Mouse (Mus musculus) liver, embryonic 13.5 days (tissue): ENCODE results near the gene Pigl. TPM values are rescaled to one million over a fixed set of nuclear protein-coding genes. Genes with fewer than 3 reads are reported as not detected.
"Not testable (repeated sequence)": the region's sequence is repeated elsewhere in the genome, so short reads cannot be mapped to it uniquely, and the experiment has no call there.

Source experiments
- ATAC-seq: fragments of 200-750 bp; cut with Nextera tagmentation; 2 replicates; pipeline ENCODE4 v1.8.0; 2017; ENCODE audit warnings: low read depth, mild to moderate bottlenecking, moderate number of reproducible peaks, moderate library complexity
- DNase-seq: peaks from one replicate; pipeline ENCODE4 v3.0.0; 2022
- H3K27ac ChIP-seq: fragments of 300-500 bp; sonication (generic); 2 replicates; pipeline ENCODE4 v1.5.1; 2015; ENCODE audit warnings: moderate library complexity, mild to moderate bottlenecking, inconsistent platforms
- H3K27me3 ChIP-seq: fragments of 300-500 bp; sonication (generic); 2 replicates; pipeline ENCODE4 v1.6.1; 2015; ENCODE audit warnings: mild to moderate bottlenecking, inconsistent platforms
- H3K36me3 ChIP-seq: fragments of 300-500 bp; sonication (generic); 2 replicates; pipeline ENCODE4 v1.6.1; 2015; ENCODE audit warnings: mild to moderate bottlenecking, inconsistent platforms
- H3K4me1 ChIP-seq: fragments of 300-500 bp; sonication (generic); replicated peaks from 2 replicates; pipeline ENCODE4 v1.6.1; 2015; ENCODE audit warnings: inconsistent platforms
- H3K4me2 ChIP-seq: fragments of 300-500 bp; sonication (generic); 2 replicates; pipeline ENCODE4 v1.6.1; 2015; ENCODE audit warnings: inconsistent platforms, mild to moderate bottlenecking, moderate library complexity
- H3K4me3 ChIP-seq: fragments of 300-500 bp; sonication (generic); replicated peaks from 2 replicates; pipeline ENCODE4 v1.5.1; 2015; ENCODE audit warnings: mild to moderate bottlenecking, inconsistent platforms
- H3K9ac ChIP-seq: fragments of 300-500 bp; sonication (generic); 2 replicates; pipeline ENCODE4 v1.6.1; 2015; ENCODE audit warnings: mild to moderate bottlenecking, inconsistent platforms
- H3K9me3 ChIP-seq: fragments of 300-500 bp; sonication (generic); replicated peaks from 2 replicates; pipeline ENCODE4 v1.6.1; 2016; ENCODE audit warnings: inconsistent platforms
- WGBS: fragments of 180-500 bp; shearing (Covaris S2); methylation state at CpG from one replicate; pipeline ENCODE4 v1.1.7; 2015; ENCODE audit not compliant: insufficient replicate concordance; 5-methylcytosine and 5-hydroxymethylcytosine counted together
- polyA plus RNA-seq: library from polyadenylated mRNA; unstranded; fragments of >200 nt; fragmentation: Nextera tagmentation; extraction: Ambion mirVana; gene quantifications from 2 replicates; pipeline ENCODE4 v1.2.1, GENCODE M21; 2015

Pigl gene
- polyA plus RNA-seq, 1 experiment from 2014 or later = 5.4 TPM

GRCm38 (mm10) chr11:62456021-62456482, 2.2 kb upstream of the Pigl start:
- Histone ChIP-seq H3K4me2 (peak overlapping the region; percentile 95), H3K36me3 (peaks cover 4% of the 10 kb centered on the region), H3K9ac (peak overlapping the region; percentile 99), H3K27ac (peak overlapping the region; percentile 96), H3K4me1 (peaks cover 32% of the 10 kb centered on the region), H3K27me3 (no peaks in the 10 kb centered on the region), H3K4me3 (peak overlapping the region; percentile 93), H3K9me3 (no peaks in the 10 kb centered on the region)
- no peak for DNase-seq
- WGBS = 4% methylated on average over 3 of the region's 3 CpGs
- ATAC-seq = no peak

GRCm38 (mm10) chr11:62456483-62457172, 1.6 kb upstream of the Pigl start:
- peaks cover 7% of the 10 kb centered on the region; the same call in 1 of the 2 replicates for H3K36me3 ChIP-seq
- no peaks in the 10 kb centered on the region for H3K27me3 ChIP-seq
- peaks cover 32% of the 10 kb centered on the region for H3K4me1 ChIP-seq
- H3K4me3 ChIP-seq = peak overlapping the region; percentile 93
- peak overlapping the region; percentile 96 for H3K27ac ChIP-seq
- peak overlapping the region; percentile 95 for H3K4me2 ChIP-seq
- H3K9ac ChIP-seq = peak overlapping the region; percentile 99
- ATAC-seq = peak; percentile 63
- H3K9me3 ChIP-seq = no peaks in the 10 kb centered on the region
- under 1% methylated on average over 42 of the region's 42 CpGs for WGBS
- peak; percentile 48 for DNase-seq

- H3K4me1 ChIP-seq = peaks cover 32% of the 10 kb centered on the region
- peak; percentile 93 for ATAC-seq
- peaks cover 7% of the 10 kb centered on the region; the same call in 1 of the 2 replicates for H3K36me3 ChIP-seq
- peak overlapping the region; percentile 99 for H3K9ac ChIP-seq
- H3K4me2 ChIP-seq = peak overlapping the region; percentile 95
- under 1% methylated on average over 73 of the region's 73 CpGs for WGBS
- H3K27ac ChIP-seq = peak overlapping the region; percentile 96
- H3K27me3 ChIP-seq = no peaks in the 10 kb centered on the region
- no peaks in the 10 kb centered on the region for H3K9me3 ChIP-seq
- H3K4me3 ChIP-seq = peak overlapping the region; percentile 93
- DNase-seq = peak; percentile 87
Observed at GRCm38 (mm10) chr11:62457241-62457890, 894 bp upstream of the Pigl start.

GRCm38 (mm10) chr11:62457891-62458270, 379 bp upstream of the Pigl start:
- H3K4me3 ChIP-seq = peak overlapping the region; percentile 93
- H3K9ac ChIP-seq = peak overlapping the region; percentile 99
- H3K27ac ChIP-seq = peak overlapping the region; percentile 96
- no peak for ATAC-seq
- no peak for DNase-seq
- peak overlapping the region; percentile 95 for H3K4me2 ChIP-seq
- H3K4me1 ChIP-seq = peaks cover 36% of the 10 kb centered on the region
- H3K27me3 ChIP-seq = no peaks in the 10 kb centered on the region
- H3K9me3 ChIP-seq = no peaks in the 10 kb centered on the region
- WGBS = under 1% methylated on average over 18 of the region's 18 CpGs
- H3K36me3 ChIP-seq = peaks cover 7% of the 10 kb centered on the region; the same call in 1 of the 2 replicates

- ATAC-seq = no peak
- H3K27ac ChIP-seq = peak overlapping the region; percentile 96
- H3K4me1 ChIP-seq = peaks cover 41% of the 10 kb centered on the region
- peak overlapping the region; percentile 93 for H3K4me3 ChIP-seq
- H3K36me3 ChIP-seq = peaks cover 6% of the 10 kb centered on the region; the same call in 1 of the 2 replicates
- no peaks in the 10 kb centered on the region for H3K9me3 ChIP-seq
- DNase-seq = no peak
- 0% methylated on average over 9 of the region's 9 CpGs for WGBS
- peak overlapping the region; percentile 99 for H3K9ac ChIP-seq
- H3K4me2 ChIP-seq = peak overlapping the region; percentile 95
- no peaks in the 10 kb centered on the region for H3K27me3 ChIP-seq
Observed at GRCm38 (mm10) chr11:62458780-62459179, 520 bp downstream of the Pigl start.

GRCm38 (mm10) chr11:62462529-62462928, 4.3 kb downstream of the Pigl start:
- 85% methylated on average over 1 of the region's 1 CpGs for WGBS
- not testable (repeated sequence) for DNase-seq
- H3K4me1 ChIP-seq = peaks cover 62% of the 10 kb centered on the region

GRCm38 (mm10) chr11:62463225-62463915, 5.1 kb downstream of the Pigl start:
- WGBS = 61% methylated on average over 2 of the region's 2 CpGs
- no peaks in the 10 kb centered on the region for H3K27me3 ChIP-seq
- H3K4me2 ChIP-seq = no peak overlapping the region
- peaks cover 69% of the 10 kb centered on the region for H3K4me1 ChIP-seq
- H3K4me3 ChIP-seq = no peak overlapping the region
- DNase-seq = no peak
- 0 out of 2 replicates have a peak, but pooled peaks cover 3% of the 10 kb centered on the region for H3K36me3 ChIP-seq
- ATAC-seq = no peak
- no peaks in the 10 kb centered on the region for H3K9me3 ChIP-seq
- peak overlapping the region; percentile 60 for H3K27ac ChIP-seq
- no peak overlapping the region for H3K9ac ChIP-seq

More at GRCm38 (mm10) chr11:62462529-62462928, 4.3 kb downstream of the Pigl start:
- H3K36me3 ChIP-seq, H3K4me3 ChIP-seq, H3K27me3 ChIP-seq, H3K4me2 ChIP-seq, H3K9me3 ChIP-seq, ATAC-seq, H3K9ac ChIP-seq: not testable (repeated sequence)
- H3K27ac ChIP-seq = peak overlapping the region; percentile 60

GRCm38 (mm10) chr11:62464696-62465095, 6.4 kb downstream of the Pigl start:
- Histone ChIP-seq H3K36me3 (0 out of 2 replicates have a peak, but pooled peaks cover 3% of the 10 kb centered on the region), H3K9me3 (no peaks in the 10 kb centered on the region), H3K4me1 (peaks cover 69% of the 10 kb centered on the region), H3K27me3 (no peaks in the 10 kb centered on the region), H3K4me3 (0 out of 2 replicates have a peak overlapping the region, but pooled peaks have one; percentile 16), H3K27ac (peak overlapping the region; percentile 83), H3K4me2 (peak overlapping the region; percentile 59), H3K9ac (peak overlapping the region; percentile 31)
- ATAC-seq (peak; percentile 83), DNase-seq (peak; percentile 66)
- WGBS = 21% methylated on average over 3 of the region's 3 CpGs

- H3K4me3 ChIP-seq = no peak overlapping the region
- no peaks in the 10 kb centered on the region for H3K27me3 ChIP-seq
- peaks cover 62% of the 10 kb centered on the region for H3K4me1 ChIP-seq
- DNase-seq = peak; percentile 39
- 0 out of 2 replicates have a peak, but pooled peaks cover 3% of the 10 kb centered on the region for H3K36me3 ChIP-seq
- H3K27ac ChIP-seq = peak overlapping the region; percentile 83
- H3K9me3 ChIP-seq = no peaks in the 10 kb centered on the region
- peak overlapping the region; percentile 59 for H3K4me2 ChIP-seq
- peak overlapping the region; percentile 14; the same call in 1 of the 2 replicates for H3K9ac ChIP-seq
- WGBS = 19% methylated on average over 3 of the region's 3 CpGs
- peak; percentile 59 for ATAC-seq
Observed at GRCm38 (mm10) chr11:62465849-62466248, 7.6 kb downstream of the Pigl start.

GRCm38 (mm10) chr11:62466546-62466945, 8.3 kb downstream of the Pigl start:
- Histone ChIP-seq H3K9ac (peak overlapping the region; percentile 14; the same call in 1 of the 2 replicates), H3K9me3 (no peaks in the 10 kb centered on the region), H3K4me2 (peak overlapping the region; percentile 10), H3K27me3 (no peaks in the 10 kb centered on the region), H3K4me3 (no peak overlapping the region), H3K36me3 (0 out of 2 replicates have a peak, but pooled peaks cover under 1% of the 10 kb centered on the region), H3K27ac (peak overlapping the region; percentile 83), H3K4me1 (peaks cover 62% of the 10 kb centered on the region)
- DNase-seq = peak; percentile 56
- whole genome bisulfite sequencing = 10% methylated on average over 3 of the region's 3 CpGs
- ATAC-seq = peak; percentile 82

- H3K27me3 ChIP-seq, H3K4me3 ChIP-seq, ATAC-seq, DNase-seq, H3K4me2 ChIP-seq, H3K36me3 ChIP-seq, H3K9me3 ChIP-seq, H3K9ac ChIP-seq: not testable (repeated sequence)
- peak overlapping the region; percentile 83 for H3K27ac ChIP-seq
- H3K4me1 ChIP-seq = peaks cover 62% of the 10 kb centered on the region
Observed at GRCm38 (mm10) chr11:62467289-62467688, 9.0 kb downstream of the Pigl start.
